Mouse (Mus musculus): ENCODE results near the gene Phf19.

Gene Phf19

GRCm38 (mm10) chr2:34938269-34939208, 24.7 kb upstream of the Phf19 start:
- DNase-seq (ENCODE audit: low read depth, low spot score): no peak

DNA sequence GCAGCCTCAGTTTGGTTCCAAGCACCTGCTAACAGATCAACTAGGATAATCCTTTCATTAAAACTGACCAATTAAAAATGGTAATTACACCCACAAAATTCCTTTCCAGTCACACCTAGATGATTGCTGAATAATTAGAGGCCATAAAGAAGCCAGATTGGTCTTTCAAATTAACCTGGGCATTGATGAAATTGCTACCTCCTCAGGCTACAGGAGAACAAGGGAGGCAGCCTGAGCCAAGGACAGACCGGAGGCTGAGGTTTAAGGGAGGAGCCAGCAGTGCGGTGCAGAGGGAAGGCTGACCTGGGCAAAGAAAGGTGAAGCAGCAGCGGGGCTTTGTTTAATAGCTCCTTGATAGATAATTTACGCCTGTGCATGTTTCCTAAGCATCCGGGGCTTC, 23.6 kb upstream of the Phf19 start:
- no peak for DNase-seq (ENCODE audit: low read depth, low spot score)

- no peak for DNase-seq (ENCODE audit: low read depth, low spot score)
These were observed 13.5 kb upstream of the Phf19 start for GRCm38 (mm10) chr2:34927320-34927719.

DNA sequence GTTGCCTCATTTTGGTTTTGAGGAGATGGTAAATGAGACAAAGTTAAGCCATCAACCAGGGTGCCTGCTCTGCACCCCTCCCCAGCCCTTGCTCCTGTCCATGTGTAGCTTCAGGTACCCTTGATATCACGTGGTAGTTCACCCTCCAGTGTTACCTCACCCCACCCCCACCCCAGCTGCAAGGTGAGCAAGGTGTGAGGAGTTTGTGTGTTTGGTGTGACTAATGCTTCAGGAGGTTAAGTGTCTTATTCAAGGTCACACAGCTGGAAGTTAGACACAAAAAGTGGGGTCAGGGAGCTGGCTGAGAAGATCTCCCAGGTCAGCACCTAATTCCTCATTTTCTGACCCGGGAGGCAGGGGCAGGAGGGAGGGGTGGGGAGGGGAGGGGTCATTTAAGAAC, 8.9 kb upstream of the Phf19 start:
- DNase-seq (ENCODE audit: low read depth, low spot score): no peak

DNA sequence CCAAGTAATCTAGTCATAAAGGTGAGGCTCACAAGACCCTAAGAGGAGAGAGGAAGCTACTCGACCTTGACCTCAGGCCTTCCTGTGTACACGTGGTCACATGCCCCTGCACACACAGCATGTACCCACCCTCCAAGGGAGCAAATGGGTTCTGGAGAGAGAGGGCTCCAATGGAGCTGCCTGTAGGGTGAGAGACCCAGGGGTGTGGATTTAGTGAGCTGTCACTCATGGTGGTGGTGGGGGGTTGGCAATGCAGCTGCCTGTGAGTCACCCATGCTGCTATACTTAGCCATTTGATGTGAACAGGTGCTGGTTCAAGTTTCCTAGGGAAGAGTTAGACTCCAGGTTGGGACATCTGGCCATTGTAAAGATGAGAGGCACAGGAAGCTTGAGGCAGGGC, 6.3 kb upstream of the Phf19 start:
- no peak for DNase-seq (ENCODE audit: low read depth, low spot score)

- DNase-seq (ENCODE audit: low read depth, low spot score): no peak
These were observed 1.3 kb upstream of the Phf19 start for GRCm38 (mm10) chr2:34915103-34915502.

GRCm38 (mm10) chr2:34914823-34915082, 927 bp upstream of the Phf19 start:
- no peak for DNase-seq (ENCODE audit: low read depth, low spot score)

DNA sequence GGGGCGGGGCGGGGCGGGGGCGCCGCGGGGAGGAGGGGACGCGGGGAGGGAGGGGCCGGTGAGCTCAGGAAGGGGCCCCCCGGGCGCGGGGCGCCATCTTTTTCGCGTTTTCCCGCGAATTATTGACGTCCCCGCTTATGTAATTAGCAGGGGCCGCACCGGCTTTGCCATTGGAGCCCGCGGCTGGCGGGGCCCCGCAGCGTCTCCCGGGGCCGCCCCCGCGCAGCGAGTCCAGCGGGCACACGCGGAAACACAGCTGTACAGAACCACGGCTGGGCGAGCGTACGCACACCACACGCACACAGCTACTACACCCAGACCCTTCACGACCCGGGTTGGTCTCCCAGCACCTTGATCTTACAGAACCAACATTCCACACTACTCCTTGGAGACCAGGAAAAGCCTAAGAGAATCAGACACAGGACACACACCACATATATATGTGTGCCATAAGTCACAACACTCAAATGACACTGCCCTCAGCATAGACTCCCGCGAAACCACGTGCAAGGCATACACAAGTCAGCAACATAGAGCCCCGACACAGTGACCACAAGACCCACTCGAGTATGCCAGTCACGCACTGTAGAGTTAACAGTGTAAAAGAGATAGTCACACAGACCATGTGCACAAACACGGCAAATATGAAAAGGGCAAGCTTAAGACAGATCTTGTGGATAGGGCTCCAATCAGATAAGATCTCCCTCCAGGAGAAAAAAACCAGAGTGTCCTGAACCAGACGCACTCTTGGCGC, 420 bp upstream of the Phf19 start:
- no peak for DNase-seq (ENCODE audit: low read depth, low spot score)

DNA sequence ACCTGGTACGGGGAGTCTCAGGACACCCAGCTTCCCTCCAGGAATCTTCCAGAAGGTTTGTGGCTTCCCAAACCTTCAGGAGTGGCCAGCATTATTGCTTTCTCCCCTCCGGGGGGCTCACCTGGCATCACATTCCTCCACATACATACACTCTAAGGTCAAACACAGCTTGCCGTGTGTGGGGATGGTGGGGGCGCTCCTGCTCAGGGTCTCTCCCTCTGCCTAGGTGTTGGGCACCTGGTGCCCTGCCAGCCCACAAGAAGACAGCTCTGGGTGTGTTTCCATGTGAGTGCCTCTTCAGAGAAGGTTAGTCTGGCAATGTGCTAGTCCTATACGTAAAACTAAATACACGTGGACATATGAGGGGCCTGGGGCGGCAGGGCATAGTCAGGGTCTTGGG, 1.2 kb downstream of the Phf19 start:
- DNase-seq (ENCODE audit: low read depth, low spot score): no peak

- DNase-seq (ENCODE audit: low read depth, low spot score): no peak
These were observed 2.0 kb downstream of the Phf19 start for GRCm38 (mm10) chr2:34911871-34912270.

- no peak for DNase-seq (ENCODE audit: low read depth, low spot score)
These were observed 4.1 kb downstream of the Phf19 start for GRCm38 (mm10) chr2:34909719-34910118.

GRCm38 (mm10) chr2:34906861-34907604, 6.8 kb downstream of the Phf19 start:
- DNase-seq (ENCODE audit: low read depth, low spot score): peak; percentile 49

DNA sequence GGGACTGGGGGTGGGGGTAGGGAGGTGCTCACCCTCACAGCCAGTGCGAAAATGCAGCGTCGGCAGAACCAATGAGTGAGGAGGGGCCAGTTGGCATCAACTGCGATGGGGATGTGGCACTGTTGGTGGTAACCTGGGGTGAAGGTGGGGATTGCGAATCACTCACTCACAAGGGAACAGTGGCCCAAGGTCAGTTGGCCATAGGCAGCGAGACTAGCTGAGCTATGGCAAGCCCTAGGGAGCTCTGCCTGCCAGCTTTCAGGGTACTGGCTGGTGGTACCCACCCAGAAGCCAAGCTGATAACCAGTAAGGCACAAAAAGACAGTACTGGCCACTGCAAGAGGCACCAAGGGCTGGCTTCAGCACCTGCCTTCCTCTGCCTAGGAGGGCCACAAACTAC, 7.4 kb downstream of the Phf19 start:
- DNase-seq (ENCODE audit: low read depth, low spot score): no peak

- DNase-seq (ENCODE audit: low read depth, low spot score): peak; percentile 100
These were observed 8.8 kb downstream of the Phf19 start for GRCm38 (mm10) chr2:34904849-34905542.

DNA sequence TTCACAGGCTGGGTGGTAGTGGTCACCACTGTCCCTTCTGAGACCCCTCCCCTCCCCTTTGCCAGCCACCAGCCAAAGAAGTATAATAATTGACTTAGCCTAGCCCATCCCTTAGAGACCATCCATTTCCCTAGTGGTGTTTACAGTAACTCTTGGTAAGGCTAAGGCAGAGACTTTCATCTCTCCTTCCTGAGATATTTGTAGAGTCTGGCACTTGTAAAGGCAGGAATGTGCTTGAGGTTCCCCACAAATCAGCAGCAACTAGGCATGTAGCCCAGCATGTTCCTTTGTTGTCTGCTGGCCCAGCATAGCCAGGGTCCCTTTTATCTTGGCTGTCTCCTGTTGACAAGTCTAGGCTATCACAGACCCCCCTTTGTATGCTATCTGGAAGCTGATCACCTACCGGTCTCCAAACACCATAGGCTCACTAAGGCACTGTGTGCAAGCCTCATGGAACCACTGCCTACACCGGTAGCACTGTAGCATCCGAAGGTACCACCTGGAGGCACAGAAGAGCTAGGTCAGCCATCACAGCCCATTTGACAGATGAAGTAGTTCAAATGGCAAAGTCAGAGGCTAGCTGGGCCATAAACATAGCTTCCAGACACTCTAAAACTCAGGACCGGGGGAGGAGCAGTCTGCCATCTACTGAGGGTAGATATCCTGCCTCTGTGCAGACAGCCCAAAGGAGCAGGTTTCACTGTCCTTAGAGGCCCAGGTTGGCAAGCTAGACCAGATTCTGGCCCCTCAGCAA, 10.0 kb downstream of the Phf19 start:
- no peak for DNase-seq (ENCODE audit: low read depth, low spot score)

GRCm38 (mm10) chr2:34903191-34903590, 10.6 kb downstream of the Phf19 start:
- DNase-seq (ENCODE audit: low read depth, low spot score): no peak

DNA sequence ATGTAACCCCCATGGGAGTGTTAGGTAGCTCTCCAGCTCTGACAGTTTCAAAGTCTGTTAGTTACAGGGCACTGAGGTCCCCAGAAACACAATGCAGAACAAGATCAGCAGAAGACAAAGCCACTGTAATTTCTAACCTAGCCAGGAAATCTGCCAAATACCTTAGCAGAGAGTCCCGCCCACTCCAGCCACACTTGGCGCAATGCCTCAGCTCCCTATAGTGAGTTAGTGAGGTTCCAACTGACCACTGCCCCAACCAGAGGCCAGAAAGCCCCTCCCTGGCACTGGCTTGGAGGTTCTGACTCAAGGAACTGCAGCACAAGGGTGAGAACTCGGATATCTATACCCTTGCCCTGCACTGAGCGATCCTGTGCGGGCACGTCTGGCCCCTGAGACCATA, 11.1 kb downstream of the Phf19 start:
- no peak for DNase-seq (ENCODE audit: low read depth, low spot score)

- no peak for DNase-seq (ENCODE audit: low read depth, low spot score)
These were observed 12.1 kb downstream of the Phf19 start for GRCm38 (mm10) chr2:34901726-34902125.

- no peak for DNase-seq (ENCODE audit: low read depth, low spot score)
These were observed 13.4 kb downstream of the Phf19 start for GRCm38 (mm10) chr2:34900412-34900811.

DNA sequence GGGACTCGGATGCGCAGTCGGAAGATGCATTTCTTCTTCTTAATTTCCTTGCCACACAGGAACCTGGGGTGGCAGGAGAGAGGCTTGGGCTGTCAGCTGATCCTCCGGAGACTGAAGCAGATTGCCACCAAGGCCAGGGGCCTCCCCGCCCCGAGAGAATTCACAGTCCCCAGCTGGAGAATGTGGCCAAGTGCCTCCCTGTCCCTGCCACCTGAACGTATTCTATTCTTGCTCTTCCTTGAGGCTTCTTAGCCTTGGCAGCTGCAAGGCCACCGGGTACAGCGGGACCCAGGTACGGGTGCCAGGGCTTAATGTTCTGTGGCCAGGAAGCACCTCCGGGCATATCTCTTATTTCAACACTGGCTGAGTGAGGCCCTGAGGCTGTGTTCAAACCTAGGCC, 14.1 kb downstream of the Phf19 start:
- DNase-seq (ENCODE audit: low read depth, low spot score): no peak

- DNase-seq (ENCODE audit: low read depth, low spot score): peak; percentile 77
These were observed 16.0 kb downstream of the Phf19 start for GRCm38 (mm10) chr2:34897820-34898219.

Data from c-Kit-negative CD71-positive TER-119-positive erythroid progenitor cells, embryonic 14.5 days (primary cell).